Mouse (Mus musculus) skeletal muscle tissue, adult 2 months (tissue): ENCODE results near the gene Zfyve28.

ENCODE experiments used
- DNase-seq: peaks from one replicate; pipeline ENCODE4 v3.0.0-alpha.2; 2012; ENCODE audit warnings: low read depth, low spot score

Gene Zfyve28

GRCm38 (mm10) chr5:34288154-34288716, at the start of gene Zfyve28, which contains the start of gene Cfap99:
Gene Zfyve28, minus strand, starts transcription at chr5:34288449.
Gene Cfap99, plus strand, starts transcription at chr5:34288600.
- DNase-seq = peak; percentile 26

- DNase-seq = peak; percentile 12
Measured at GRCm38 (mm10) chr5:34336775-34337450, 48.7 kb upstream of the Zfyve28 start.

- peak; percentile 96 for DNase-seq
Measured at GRCm38 (mm10) chr5:34336097-34336774, 48.0 kb upstream of the Zfyve28 start, which contains the start of gene Rnf4. Gene Rnf4, plus strand, starts transcription at chr5:34336289.

- DNase-seq = no peak
Measured at GRCm38 (mm10) chr5:34335539-34336096, 47.4 kb upstream of the Zfyve28 start.

- DNase-seq = no peak
Measured at GRCm38 (mm10) chr5:34334081-34334480, 45.8 kb upstream of the Zfyve28 start.

GRCm38 (mm10) chr5:34330136-34330535, 41.9 kb upstream of the Zfyve28 start:
- DNase-seq = no peak

GRCm38 (mm10) chr5:34326875-34327576, 38.8 kb upstream of the Zfyve28 start:
- DNase-seq = no peak

GRCm38 (mm10) chr5:34326249-34326691, 38.0 kb upstream of the Zfyve28 start:
- DNase-seq = no peak

- DNase-seq = no peak
Measured at GRCm38 (mm10) chr5:34325286-34325685, 37.0 kb upstream of the Zfyve28 start.

GRCm38 (mm10) chr5:34321236-34321635, 33.0 kb upstream of the Zfyve28 start:
- DNase-seq = no peak

GRCm38 (mm10) chr5:34319491-34320034, 31.3 kb upstream of the Zfyve28 start:
- no peak for DNase-seq

GRCm38 (mm10) chr5:34309016-34309415, 20.8 kb upstream of the Zfyve28 start:
- no peak for DNase-seq

GRCm38 (mm10) chr5:34302377-34302776, 14.1 kb upstream of the Zfyve28 start:
- DNase-seq = no peak

GRCm38 (mm10) chr5:34298937-34299535, 10.8 kb upstream of the Zfyve28 start:
- DNase-seq = no peak

GRCm38 (mm10) chr5:34298061-34298460, 9.8 kb upstream of the Zfyve28 start:
- DNase-seq = no peak

- peak; percentile 10 for DNase-seq
Measured at GRCm38 (mm10) chr5:34295141-34295540, 6.9 kb upstream of the Zfyve28 start.

- DNase-seq = peak; percentile 4
Measured at GRCm38 (mm10) chr5:34294696-34295095, 6.4 kb upstream of the Zfyve28 start.

- no peak for DNase-seq
Measured at GRCm38 (mm10) chr5:34293363-34293762, 5.1 kb upstream of the Zfyve28 start.

GRCm38 (mm10) chr5:34289286-34289685, 1.0 kb upstream of the Zfyve28 start:
- no peak for DNase-seq

GRCm38 (mm10) chr5:34287838-34288145, 457 bp downstream of the Zfyve28 start:
- no peak for DNase-seq
